Mouse (Mus musculus): ENCODE data around the gene Ccpg1. TPM values are rescaled to one million over a fixed set of nuclear protein-coding genes. Genes with fewer than 3 reads are reported as not detected.

Gene Ccpg1
- 33.3 and 35.5 TPM in 2 replicates for polyA plus RNA-seq (2016; fragmentation: Nextera tagmentation; extraction: Ambion mirVana)

GRCm38 (mm10) chr9:72985250-72986220, at the start of gene Ccpg1, which contains the start of gene Ccpg1os:
Ccpg1 (plus strand) TSS chr9:72985429.
Ccpg1os (minus strand) TSS chr9:72985382.
- no peaks in the 10 kb centered on the region for H3K9me3 ChIP-seq
- no peaks in the 10 kb centered on the region for H3K27me3 ChIP-seq (replicated peaks)
- WGBS: under 1% methylated on average over 88 of the region's 88 CpGs
- H3K9ac ChIP-seq: peak within 1 kb of the TSS; percentile 84
- H3K4me1 ChIP-seq: peaks cover 15% of the 10 kb centered on the region
- H3K36me3 ChIP-seq: no peaks in the 10 kb centered on the region
- H3K4me2 ChIP-seq (replicated peaks): peak within 1 kb of the TSS; percentile 87
- peak; percentile 100 for ATAC-seq (ENCODE audit: low FRiP score, low read depth)
- H3K4me3 ChIP-seq: peak within 1 kb of the TSS; percentile 77
- peak within 1 kb of the TSS; percentile 66 for H3K27ac ChIP-seq

GRCm38 (mm10) chr9:72936301-72936700, 48.9 kb upstream of the Ccpg1 start:
- no peak for ATAC-seq (ENCODE audit: low FRiP score, low read depth)

GRCm38 (mm10) chr9:72943424-72943823, 41.8 kb upstream of the Ccpg1 start:
- 66% methylated on average over 3 of the region's 3 CpGs for WGBS
- Histone ChIP-seq H3K27ac (no peak overlapping the region), H3K4me1 (no peaks in the 10 kb centered on the region), H3K9me3 (peaks cover 6% of the 10 kb centered on the region; the same call in 1 of the 2 replicates), H3K4me2 (replicated peaks) (no peak overlapping the region), H3K36me3 (peaks cover 36% of the 10 kb centered on the region), H3K4me3 (no peak overlapping the region), H3K9ac (no peak overlapping the region), H3K27me3 (replicated peaks) (no peaks in the 10 kb centered on the region)
- no peak for ATAC-seq (ENCODE audit: low FRiP score, low read depth)

More at GRCm38 (mm10) chr9:72936301-72936700, 48.9 kb upstream of the Ccpg1 start:
- WGBS: 77% methylated on average over 2 of the region's 2 CpGs
- H3K27me3 ChIP-seq (replicated peaks): no peaks in the 10 kb centered on the region
- no peak overlapping the region for H3K27ac ChIP-seq
- no peak overlapping the region for H3K4me2 ChIP-seq (replicated peaks)
- peaks cover 7% of the 10 kb centered on the region; the same call in 1 of the 2 replicates for H3K36me3 ChIP-seq
- H3K9ac ChIP-seq: no peak overlapping the region
- no peaks in the 10 kb centered on the region for H3K4me1 ChIP-seq
- H3K4me3 ChIP-seq: no peak overlapping the region
- no peaks in the 10 kb centered on the region for H3K9me3 ChIP-seq

- no peak overlapping the region for H3K9ac ChIP-seq
- H3K36me3 ChIP-seq: peaks cover 36% of the 10 kb centered on the region
- 94% methylated on average over 13 of the region's 13 CpGs for WGBS
- H3K27ac ChIP-seq: no peak overlapping the region
- H3K4me1 ChIP-seq: no peaks in the 10 kb centered on the region
- H3K27me3 ChIP-seq (replicated peaks): no peaks in the 10 kb centered on the region
- H3K4me2 ChIP-seq (replicated peaks): no peak overlapping the region
- H3K9me3 ChIP-seq: peaks cover 6% of the 10 kb centered on the region; the same call in 1 of the 2 replicates
- no peak overlapping the region for H3K4me3 ChIP-seq
- no peak for ATAC-seq (ENCODE audit: low FRiP score, low read depth)
These were observed 40.9 kb upstream of the Ccpg1 start for GRCm38 (mm10) chr9:72944286-72944685.

- Histone ChIP-seq H3K27me3 (replicated peaks) (no peaks in the 10 kb centered on the region), H3K4me2 (replicated peaks) (no peak overlapping the region), H3K4me1 (no peaks in the 10 kb centered on the region), H3K36me3 (peaks cover 36% of the 10 kb centered on the region), H3K4me3 (no peak overlapping the region), H3K9ac (no peak overlapping the region), H3K27ac (no peak overlapping the region), H3K9me3 (peaks cover 6% of the 10 kb centered on the region; the same call in 1 of the 2 replicates)
- ATAC-seq (ENCODE audit: low FRiP score, low read depth): no peak
- 92% methylated on average over 1 of the region's 1 CpGs for WGBS
These were observed 38.2 kb upstream of the Ccpg1 start for GRCm38 (mm10) chr9:72947010-72947409.

- ATAC-seq (ENCODE audit: low FRiP score, low read depth): no peak
- H3K36me3 ChIP-seq: peaks cover 25% of the 10 kb centered on the region
- H3K27me3 ChIP-seq (replicated peaks): no peaks in the 10 kb centered on the region
- H3K9me3 ChIP-seq: peaks cover 6% of the 10 kb centered on the region; the same call in 1 of the 2 replicates
- H3K4me3 ChIP-seq: no peak overlapping the region
- WGBS: 74% methylated on average over 7 of the region's 7 CpGs
- no peak overlapping the region for H3K27ac ChIP-seq
- H3K4me1 ChIP-seq: no peaks in the 10 kb centered on the region
- H3K4me2 ChIP-seq (replicated peaks): no peak overlapping the region
- H3K9ac ChIP-seq: no peak overlapping the region
These were observed 35.7 kb upstream of the Ccpg1 start for GRCm38 (mm10) chr9:72949572-72949971.

- Histone ChIP-seq H3K4me2 (replicated peaks) (no peak overlapping the region), H3K27me3 (replicated peaks) (no peaks in the 10 kb centered on the region), H3K4me3 (no peak overlapping the region), H3K36me3 (no peaks in the 10 kb centered on the region), H3K4me1 (peaks cover 6% of the 10 kb centered on the region; the same call in 1 of the 2 replicates), H3K27ac (no peak overlapping the region), H3K9ac (no peak overlapping the region), H3K9me3 (no peaks in the 10 kb centered on the region)
- 47% methylated on average over 2 of the region's 2 CpGs for WGBS
- ATAC-seq (ENCODE audit: low FRiP score, low read depth): no peak
These were observed 30.5 kb upstream of the Ccpg1 start for GRCm38 (mm10) chr9:72954746-72955145.

GRCm38 (mm10) chr9:72955546-72955945, 29.7 kb upstream of the Ccpg1 start:
- H3K9me3 ChIP-seq: no peaks in the 10 kb centered on the region
- H3K27me3 ChIP-seq (replicated peaks): no peaks in the 10 kb centered on the region
- no peak for ATAC-seq (ENCODE audit: low FRiP score, low read depth)
- WGBS: 22% methylated on average over 1 of the region's 1 CpGs
- no peak overlapping the region for H3K9ac ChIP-seq
- no peak overlapping the region for H3K4me2 ChIP-seq (replicated peaks)
- H3K27ac ChIP-seq: no peak overlapping the region
- no peaks in the 10 kb centered on the region for H3K36me3 ChIP-seq
- peaks cover 6% of the 10 kb centered on the region; the same call in 1 of the 2 replicates for H3K4me1 ChIP-seq
- H3K4me3 ChIP-seq: no peak overlapping the region

GRCm38 (mm10) chr9:72958521-72959450, 26.4 kb upstream of the Ccpg1 start, which contains the start of the genes Dyx1c1 and Gm44503:
Dyx1c1 (plus strand) TSS chr9:72958785.
Gm44503 (plus strand) TSS chr9:72958852.
- Histone ChIP-seq H3K27me3 (replicated peaks) (no peaks in the 10 kb centered on the region), H3K36me3 (no peaks in the 10 kb centered on the region), H3K27ac (no peak within 1 kb of the TSS), H3K9me3 (no peaks in the 10 kb centered on the region), H3K9ac (peak within 1 kb of the TSS; percentile 45), H3K4me3 (peak within 1 kb of the TSS; percentile 52), H3K4me2 (replicated peaks) (peak within 1 kb of the TSS; percentile 69), H3K4me1 (peaks cover 6% of the 10 kb centered on the region; the same call in 1 of the 2 replicates)
- peak; percentile 95 for ATAC-seq (ENCODE audit: low FRiP score, low read depth)
- 2% methylated on average over 43 of the region's 43 CpGs for WGBS

- H3K4me1 ChIP-seq: peaks cover 6% of the 10 kb centered on the region; the same call in 1 of the 2 replicates
- 76% methylated on average over 8 of the region's 8 CpGs for WGBS
- no peaks in the 10 kb centered on the region for H3K27me3 ChIP-seq (replicated peaks)
- H3K9me3 ChIP-seq: no peaks in the 10 kb centered on the region
- H3K4me2 ChIP-seq (replicated peaks): no peak overlapping the region
- H3K9ac ChIP-seq: no peak overlapping the region
- no peak overlapping the region for H3K27ac ChIP-seq
- no peaks in the 10 kb centered on the region for H3K36me3 ChIP-seq
- no peak overlapping the region for H3K4me3 ChIP-seq
- no peak for ATAC-seq (ENCODE audit: low FRiP score, low read depth)
These were observed 23.9 kb upstream of the Ccpg1 start for GRCm38 (mm10) chr9:72961346-72961745.

GRCm38 (mm10) chr9:72961959-72962358, 23.3 kb upstream of the Ccpg1 start:
- H3K4me2 ChIP-seq (replicated peaks): no peak overlapping the region
- H3K27me3 ChIP-seq (replicated peaks): no peaks in the 10 kb centered on the region
- no peaks in the 10 kb centered on the region for H3K36me3 ChIP-seq
- H3K9me3 ChIP-seq: no peaks in the 10 kb centered on the region
- H3K4me3 ChIP-seq: no peak overlapping the region
- WGBS: 82% methylated on average over 15 of the region's 15 CpGs
- no peak overlapping the region for H3K27ac ChIP-seq
- H3K4me1 ChIP-seq: peaks cover 6% of the 10 kb centered on the region; the same call in 1 of the 2 replicates
- ATAC-seq (ENCODE audit: low FRiP score, low read depth): no peak
- H3K9ac ChIP-seq: no peak overlapping the region
